Mouse (Mus musculus): Measurements from ENCODE around the gene Tenm4.

GRCm38 (mm10) chr7:96859077-96859476, 688.0 kb downstream of the Tenm4 start:
- TF ChIP-seq CTCF (IDR thresholded peaks at IDR 0.05; ENCODE audit: low read depth) (no peak), EP300 (IDR thresholded peaks at IDR 0.05; ENCODE audit: low read depth) (no peak)

All from liver, postnatal 0 days (tissue).